Mouse (Mus musculus): ENCODE measurements at regions not wholly inside any gene's neighbourhood (a gene's known extent, or its start where the extent isn't known, plus 50 kb on each side); places are given as distances from the start of the nearest gene placed in this dataset.
A peak's percentile ranks its signal among the peaks of the same experiment; 100 is the strongest.

- 0 out of 2 replicates have a peak, but pooled peaks have one; percentile 6 for TF ChIP-seq POLR2A (IDR thresholded peaks at IDR 0.05; ENCODE audit: borderline replicate concordance, extremely low read depth, low read depth, low read length)
- no peak for TF ChIP-seq CTCF (IDR thresholded peaks at IDR 0.05; ENCODE audit: insufficient read depth, low read length)
Measured at GRCm38 (mm10) chr1:177623304-177623726, 106.3 kb upstream of the 1700016C15Rik start.

Data from lung, adult 2 months (tissue).